Mouse (Mus musculus) C2C12 (cell line): Measurements from ENCODE around the gene Anks1b.

Experiments
- CEBPB ChIP-seq: IDR thresholded peaks from one replicate; pipeline ENCODE4 v1.6.1; 2011; ENCODE audit warnings: low read depth, mild to moderate bottlenecking, control low read depth, moderate library complexity
- CTCF ChIP-seq: IDR thresholded peaks from one replicate; pipeline ENCODE4 v1.5.1; 2011; ENCODE audit not compliant: control insufficient read depth, insufficient read depth, insufficient read length
- FOSL1 ChIP-seq: IDR thresholded peaks from one replicate; pipeline ENCODE4 v1.8.0; 2011; ENCODE audit warnings: mild to moderate bottlenecking, low read length; ENCODE audit not compliant: poor library complexity, insufficient read depth, severe bottlenecking
- MAX ChIP-seq: IDR thresholded peaks from one replicate; pipeline ENCODE4 v1.6.1; 2011; ENCODE audit warnings: mild to moderate bottlenecking, control low read depth
- MYOD1 ChIP-seq: IDR thresholded peaks from one replicate; pipeline ENCODE4 v1.6.1; 2011; ENCODE audit warnings: low read depth; ENCODE audit not compliant: control insufficient read depth, insufficient read length
- MYOG ChIP-seq: IDR thresholded peaks from one replicate; pipeline ENCODE4 v1.6.1; 2011; ENCODE audit not compliant: control insufficient read depth, insufficient read length; ENCODE audit errors: extremely low read depth
- USF1 ChIP-seq: IDR thresholded peaks from one replicate; pipeline ENCODE4 v1.6.1; 2011; ENCODE audit warnings: low read depth, mild to moderate bottlenecking, control low read depth, moderate library complexity

GRCm38 (mm10) chr10:90432479-90432878 is 559.2 kb downstream of the Anks1b start:
- TF ChIP-seq CTCF (no peak), MYOD1 (no peak), USF1 (no peak), MAX (no peak), CEBPB (no peak), MYOG (no peak), FOSL1 (no peak)
